Mouse (Mus musculus): Measurements from ENCODE around the gene R3hdm2.
A peak's percentile ranks its signal among the peaks of the same experiment; 100 is the strongest.

Gene R3hdm2

GRCm38 (mm10) chr10:127425794-127426193 lies 45.7 kb downstream of the R3hdm2 start:
- no peak for DNase-seq (ENCODE audit: low spot score)

- DNase-seq (ENCODE audit: low spot score): no peak
Measured at GRCm38 (mm10) chr10:127426670-127427069, 46.5 kb downstream of the R3hdm2 start.

- DNase-seq (ENCODE audit: low spot score): no peak
Measured at GRCm38 (mm10) chr10:127427107-127427506, 47.0 kb downstream of the R3hdm2 start.

- no peak for DNase-seq (ENCODE audit: low spot score)
Measured at GRCm38 (mm10) chr10:127427987-127428386, 47.9 kb downstream of the R3hdm2 start.

- DNase-seq (ENCODE audit: low spot score): no peak
Measured at GRCm38 (mm10) chr10:127429538-127429937, 49.4 kb downstream of the R3hdm2 start.

- no peak for DNase-seq (ENCODE audit: low spot score)
Measured at GRCm38 (mm10) chr10:127432466-127432865, 52.3 kb downstream of the R3hdm2 start.

- no peak for DNase-seq (ENCODE audit: low spot score)
Measured at GRCm38 (mm10) chr10:127437354-127438113, 57.4 kb downstream of the R3hdm2 start.

- DNase-seq (ENCODE audit: low spot score): no peak
Measured at GRCm38 (mm10) chr10:127453701-127454100, 73.6 kb downstream of the R3hdm2 start.

- DNase-seq (ENCODE audit: low spot score): no peak
Measured at GRCm38 (mm10) chr10:127462411-127463096, 82.4 kb downstream of the R3hdm2 start.

GRCm38 (mm10) chr10:127471281-127471988 lies 91.3 kb downstream of the R3hdm2 start:
- no peak for DNase-seq (ENCODE audit: low spot score)

GRCm38 (mm10) chr10:127472722-127473121 lies 92.6 kb downstream of the R3hdm2 start:
- DNase-seq (ENCODE audit: low spot score): no peak

- no peak for DNase-seq (ENCODE audit: low spot score)
Measured at GRCm38 (mm10) chr10:127475175-127475574, 95.0 kb downstream of the R3hdm2 start.

- no peak for DNase-seq (ENCODE audit: low spot score)
Measured at GRCm38 (mm10) chr10:127476541-127476940, 96.4 kb downstream of the R3hdm2 start.

- DNase-seq (ENCODE audit: low spot score): no peak
Measured at GRCm38 (mm10) chr10:127477301-127477700, 97.2 kb downstream of the R3hdm2 start.

GRCm38 (mm10) chr10:127479131-127479530 lies 99.0 kb downstream of the R3hdm2 start:
- no peak for DNase-seq (ENCODE audit: low spot score)

- DNase-seq (ENCODE audit: low spot score): peak; percentile 15
Measured at GRCm38 (mm10) chr10:127480833-127481813, 101.0 kb downstream of the R3hdm2 start.

GRCm38 (mm10) chr10:127485235-127485634 lies 105.1 kb downstream of the R3hdm2 start:
- DNase-seq (ENCODE audit: low spot score): no peak

- DNase-seq (ENCODE audit: low spot score): no peak
Measured at GRCm38 (mm10) chr10:127488856-127489255, 108.7 kb downstream of the R3hdm2 start.

GRCm38 (mm10) chr10:127490160-127491127 lies 110.3 kb downstream of the R3hdm2 start:
- DNase-seq (ENCODE audit: low spot score): no peak

GRCm38 (mm10) chr10:127491128-127491512 lies 111.0 kb downstream of the R3hdm2 start:
- DNase-seq (ENCODE audit: low spot score): no peak

Data from ovary, postnatal 14 days (tissue).